Mouse (Mus musculus): ENCODE data around the gene Cdyl. TPM values are rescaled to one million over a fixed set of nuclear protein-coding genes. Genes with fewer than 3 reads are reported as not detected.

The Cdyl gene
- polyA plus RNA-seq, 1 experiment: 10.9 TPM

DNA sequence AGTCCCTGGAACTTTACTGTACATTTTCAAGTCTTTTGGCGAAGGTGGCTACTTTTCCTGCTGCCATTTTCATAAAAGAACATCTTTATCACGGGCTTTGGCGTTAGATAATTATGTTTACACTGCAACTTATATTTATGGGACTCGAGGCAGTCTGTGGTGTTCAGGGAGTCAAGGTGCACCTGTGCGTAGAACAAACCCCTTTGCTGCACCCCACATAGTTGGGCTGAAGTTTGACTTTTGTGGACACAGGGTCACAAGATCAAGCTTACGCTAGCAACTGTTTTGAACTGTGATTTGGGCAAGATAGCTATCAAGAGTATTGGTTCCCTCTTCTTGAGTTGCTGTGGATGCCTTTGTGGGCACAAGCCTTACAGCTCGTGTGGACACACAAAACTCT lies 140.6 kb downstream of the Cdyl start:
- no peak for TF ChIP-seq REST (IDR thresholded peaks at IDR 0.05; ENCODE audit: insufficient read depth, insufficient read length)
- no peak for TF ChIP-seq USF1 (IDR thresholded peaks at IDR 0.05; ENCODE audit: low read depth)
- TF ChIP-seq CEBPB (IDR thresholded peaks at IDR 0.05; ENCODE audit: insufficient read depth, poor library complexity, severe bottlenecking): no peak
- TF ChIP-seq MAX (IDR thresholded peaks at IDR 0.05; ENCODE audit: low read depth): no peak
- TF ChIP-seq E2F4 (IDR thresholded peaks at IDR 0.05; ENCODE audit: insufficient read depth): no peak
- no peak for TF ChIP-seq MYOG (IDR thresholded peaks at IDR 0.05; ENCODE audit: control insufficient read depth in 1 of 3, insufficient read depth in 1 of 3, insufficient read length in 2 of 3, low read depth in 2 of 3)
- TF ChIP-seq TCF12 (IDR thresholded peaks at IDR 0.05; ENCODE audit: insufficient read depth, poor library complexity, severe bottlenecking): no peak
- Histone ChIP-seq H3K4me2 (ENCODE audit: low read depth) (no peak overlapping the region), H3K36me3 (ENCODE audit: control insufficient read depth, insufficient read depth) (no peaks in the 10 kb centered on the region), H3K27me3 (ENCODE audit: control insufficient read depth, insufficient read depth, insufficient read length) (no peaks in the 10 kb centered on the region), H3K79me2 (ENCODE audit: control insufficient read depth, insufficient read depth) (peaks cover 49% of the 10 kb centered on the region), H3ac (ENCODE audit: control insufficient read depth, insufficient read length) (no peak overlapping the region), H3K4me3 (no peak overlapping the region)

DNA sequence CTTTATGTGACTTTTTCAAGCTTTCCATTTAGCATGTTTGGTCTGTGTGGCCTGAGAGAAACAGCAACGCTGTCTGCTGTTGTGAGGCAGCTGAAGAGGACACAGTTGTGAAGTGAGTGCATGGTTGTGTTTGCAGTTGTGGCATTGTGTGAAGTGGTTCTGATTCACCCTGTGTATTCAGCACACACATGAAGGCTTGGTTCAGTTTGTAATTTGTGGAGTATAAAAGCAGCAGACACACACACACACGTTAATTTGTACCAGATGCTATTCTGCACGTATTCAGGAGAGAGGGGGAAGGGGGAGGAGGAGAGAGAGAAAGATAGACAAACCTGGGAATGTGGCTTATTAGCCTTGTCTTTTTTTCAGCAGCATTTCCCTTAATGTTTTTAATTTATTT lies 146.1 kb downstream of the Cdyl start:
- peaks cover 54% of the 10 kb centered on the region for H3K79me2 ChIP-seq (ENCODE audit: control insufficient read depth, insufficient read depth)
- TF ChIP-seq SRF (IDR thresholded peaks at IDR 0.05; ENCODE audit: control insufficient read depth, insufficient read length, low read depth) (no peak), TCF12 (IDR thresholded peaks at IDR 0.05; ENCODE audit: insufficient read depth, poor library complexity, severe bottlenecking) (no peak), MAX (IDR thresholded peaks at IDR 0.05; ENCODE audit: low read depth) (no peak), REST (IDR thresholded peaks at IDR 0.05; ENCODE audit: insufficient read depth, insufficient read length) (no peak), POLR2AphosphoS2 (IDR thresholded peaks at IDR 0.05; ENCODE audit: insufficient read length, low read depth) (no peak), POLR2A (IDR thresholded peaks at IDR 0.05; ENCODE audit: insufficient read length, low read depth) (no peak), CEBPB (IDR thresholded peaks at IDR 0.05; ENCODE audit: insufficient read depth, poor library complexity, severe bottlenecking) (no peak)
- no peak overlapping the region for H3K4me2 ChIP-seq (ENCODE audit: low read depth)
- no peaks in the 10 kb centered on the region for H3K27me3 ChIP-seq (ENCODE audit: control insufficient read depth, insufficient read depth, insufficient read length)
- no peak overlapping the region for H3K4me3 ChIP-seq
- H3ac ChIP-seq (ENCODE audit: control insufficient read depth, insufficient read length): no peak overlapping the region
- no peaks in the 10 kb centered on the region for H3K36me3 ChIP-seq (ENCODE audit: control insufficient read depth, insufficient read depth)

- Histone ChIP-seq H3K79me2 (ENCODE audit: control insufficient read depth, insufficient read depth) (peaks cover 52% of the 10 kb centered on the region), H3K27me3 (ENCODE audit: control insufficient read depth, insufficient read depth, insufficient read length) (no peaks in the 10 kb centered on the region), H3K4me3 (no peak overlapping the region), H3K4me2 (ENCODE audit: low read depth) (no peak overlapping the region), H3ac (ENCODE audit: control insufficient read depth, insufficient read length) (no peak overlapping the region), H3K36me3 (ENCODE audit: control insufficient read depth, insufficient read depth) (no peaks in the 10 kb centered on the region)
- no peak for TF ChIP-seq MYOG (IDR thresholded peaks at IDR 0.05; ENCODE audit: control insufficient read depth in 1 of 3, insufficient read depth in 1 of 3, insufficient read length in 2 of 3, low read depth in 2 of 3)
- TF ChIP-seq MAX (IDR thresholded peaks at IDR 0.05; ENCODE audit: low read depth): no peak
- TF ChIP-seq E2F4 (IDR thresholded peaks at IDR 0.05; ENCODE audit: insufficient read depth): no peak
- no peak for TF ChIP-seq CEBPB (IDR thresholded peaks at IDR 0.05; ENCODE audit: insufficient read depth, poor library complexity, severe bottlenecking)
- TF ChIP-seq TCF3 (IDR thresholded peaks at IDR 0.05; ENCODE audit: insufficient read length, low read depth): no peak
- TF ChIP-seq REST (IDR thresholded peaks at IDR 0.05; ENCODE audit: insufficient read depth, insufficient read length): no peak
- no peak for TF ChIP-seq USF1 (IDR thresholded peaks at IDR 0.05; ENCODE audit: low read depth)
- TF ChIP-seq POLR2A (IDR thresholded peaks at IDR 0.05; ENCODE audit: insufficient read length, low read depth): no peak
- no peak for TF ChIP-seq MYOD1 (IDR thresholded peaks at IDR 0.05; ENCODE audit: control insufficient read depth in 1 of 3, insufficient read length in 2 of 3, low read depth in 2 of 3)
- TF ChIP-seq POLR2AphosphoS2 (IDR thresholded peaks at IDR 0.05; ENCODE audit: insufficient read length, low read depth): no peak
- TF ChIP-seq TCF12 (IDR thresholded peaks at IDR 0.05; ENCODE audit: insufficient read depth, poor library complexity, severe bottlenecking): no peak
- TF ChIP-seq SRF (IDR thresholded peaks at IDR 0.05; ENCODE audit: control insufficient read depth, insufficient read length, low read depth): no peak
These were observed 146.5 kb downstream of the Cdyl start for GRCm38 (mm10) chr13:35806165-35806564.

DNA sequence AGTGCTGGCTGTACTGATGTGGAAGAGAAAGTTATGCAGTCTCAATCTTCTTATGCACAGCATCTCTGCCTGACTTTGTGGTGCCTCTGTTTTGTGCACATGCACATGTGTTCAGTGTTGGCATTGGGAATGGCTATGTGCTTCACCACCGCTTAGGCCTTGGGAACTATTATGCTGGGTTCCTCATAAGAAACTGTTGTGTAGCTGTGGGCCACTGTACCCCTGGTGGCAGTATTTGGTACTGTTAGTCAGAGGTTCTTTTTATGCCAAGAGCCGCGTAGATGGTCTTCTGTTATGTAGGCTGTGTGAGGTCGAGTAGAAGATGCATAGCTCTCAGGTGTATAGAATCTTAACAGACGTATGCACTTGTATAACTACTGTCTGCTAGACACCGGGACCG lies 147.4 kb downstream of the Cdyl start:
- TF ChIP-seq POLR2AphosphoS2 (IDR thresholded peaks at IDR 0.05; ENCODE audit: insufficient read length, low read depth) (no peak), POLR2A (IDR thresholded peaks at IDR 0.05; ENCODE audit: insufficient read length, low read depth) (no peak), SRF (IDR thresholded peaks at IDR 0.05; ENCODE audit: control insufficient read depth, insufficient read length, low read depth) (no peak), MYOD1 (IDR thresholded peaks at IDR 0.05; ENCODE audit: control insufficient read depth in 1 of 3, insufficient read length in 2 of 3, low read depth in 2 of 3) (no peak)
- H3K4me3 ChIP-seq: no peak overlapping the region
- no peaks in the 10 kb centered on the region for H3K27me3 ChIP-seq (ENCODE audit: control insufficient read depth, insufficient read depth, insufficient read length)
- H3ac ChIP-seq (ENCODE audit: control insufficient read depth, insufficient read length): no peak overlapping the region
- no peaks in the 10 kb centered on the region for H3K36me3 ChIP-seq (ENCODE audit: control insufficient read depth, insufficient read depth)
- peaks cover 50% of the 10 kb centered on the region for H3K79me2 ChIP-seq (ENCODE audit: control insufficient read depth, insufficient read depth)
- H3K4me2 ChIP-seq (ENCODE audit: low read depth): no peak overlapping the region

GRCm38 (mm10) chr13:35807525-35807924 lies 147.9 kb downstream of the Cdyl start:
- Histone ChIP-seq H3K36me3 (ENCODE audit: control insufficient read depth, insufficient read depth) (no peaks in the 10 kb centered on the region), H3K79me2 (ENCODE audit: control insufficient read depth, insufficient read depth) (peaks cover 50% of the 10 kb centered on the region), H3ac (ENCODE audit: control insufficient read depth, insufficient read length) (no peak overlapping the region), H3K27me3 (ENCODE audit: control insufficient read depth, insufficient read depth, insufficient read length) (no peaks in the 10 kb centered on the region), H3K4me3 (no peak overlapping the region), H3K4me2 (ENCODE audit: low read depth) (no peak overlapping the region)
- TF ChIP-seq MYOD1 (IDR thresholded peaks at IDR 0.05; ENCODE audit: control insufficient read depth in 1 of 3, insufficient read length in 2 of 3, low read depth in 2 of 3) (no peak), MYOG (IDR thresholded peaks at IDR 0.05; ENCODE audit: control insufficient read depth in 1 of 3, insufficient read depth in 1 of 3, insufficient read length in 2 of 3, low read depth in 2 of 3) (no peak), MAX (IDR thresholded peaks at IDR 0.05; ENCODE audit: low read depth) (no peak), E2F4 (IDR thresholded peaks at IDR 0.05; ENCODE audit: insufficient read depth) (no peak), REST (IDR thresholded peaks at IDR 0.05; ENCODE audit: insufficient read depth, insufficient read length) (no peak), SRF (IDR thresholded peaks at IDR 0.05; ENCODE audit: control insufficient read depth, insufficient read length, low read depth) (no peak), POLR2A (IDR thresholded peaks at IDR 0.05; ENCODE audit: insufficient read length, low read depth) (no peak), TCF12 (IDR thresholded peaks at IDR 0.05; ENCODE audit: insufficient read depth, poor library complexity, severe bottlenecking) (no peak), USF1 (IDR thresholded peaks at IDR 0.05; ENCODE audit: low read depth) (no peak), TCF3 (IDR thresholded peaks at IDR 0.05; ENCODE audit: insufficient read length, low read depth) (no peak), POLR2AphosphoS2 (IDR thresholded peaks at IDR 0.05; ENCODE audit: insufficient read length, low read depth) (no peak)
